Mouse (Mus musculus): ENCODE measurements around the gene Calcoco1. TPM values are rescaled to one million over a fixed set of nuclear protein-coding genes. Genes with fewer than 3 reads are reported as not detected.
A peak's percentile ranks its signal among the peaks of the same experiment; 100 is the strongest.
"Not testable (repeated sequence)": the region's sequence is repeated elsewhere in the genome, so short reads cannot be mapped to it uniquely, and the experiment has no call there.

Calcoco1 gene
- total RNA-seq, 2 experiments from 2014 or later: 89.5 to 104 TPM

- DNase-seq: peak; percentile 82 to 87
- intact Hi-C loops (cut with DNase I): loop anchor here (1.0 kb wide), 1 partner anchor 44 kb away; no protein-coding TSS in a partner anchor
Observed at GRCm38 (mm10) chr15:102698193-102698592, 23.8 kb downstream of the Calcoco1 start.

GRCm38 (mm10) chr15:102696899-102697298 lies 25.1 kb downstream of the Calcoco1 start:
- intact Hi-C loops (cut with DNase I): no loop called here

GRCm38 (mm10) chr15:102693600-102693999 lies 28.4 kb downstream of the Calcoco1 start:
- intact Hi-C loops (cut with DNase I): no loop called here
- peak; percentile 29 to 56 for DNase-seq

More at GRCm38 (mm10) chr15:102696899-102697298, 25.1 kb downstream of the Calcoco1 start:
- no peak for DNase-seq

- intact Hi-C loops (cut with DNase I): no loop called here
- DNase-seq: peak; percentile 75 to 76
Observed at GRCm38 (mm10) chr15:102692991-102693411, 29.0 kb downstream of the Calcoco1 start.

GRCm38 (mm10) chr15:102692321-102692804 lies 29.6 kb downstream of the Calcoco1 start:
- DNase-seq: no peak
- intact Hi-C loops (cut with DNase I): no loop called here

GRCm38 (mm10) chr15:102685791-102686190 lies 36.2 kb downstream of the Calcoco1 start:
- intact Hi-C loops (cut with DNase I): no loop called here
- DNase-seq: no peak

GRCm38 (mm10) chr15:102683670-102684069 lies 38.3 kb downstream of the Calcoco1 start:
- intact Hi-C loops (cut with DNase I): no loop called here
- DNase-seq: no peak

GRCm38 (mm10) chr15:102676345-102676744 lies 45.6 kb downstream of the Calcoco1 start:
- intact Hi-C loops (cut with DNase I): no loop called here
- no peak for DNase-seq

GRCm38 (mm10) chr15:102673548-102673947 lies 48.4 kb downstream of the Calcoco1 start:
- peak; percentile 47 to 64 for DNase-seq
- intact Hi-C loops (cut with DNase I): no loop called here

- DNase-seq: peak; percentile 35 to 54
- intact Hi-C loops (cut with DNase I): no loop called here
Observed at GRCm38 (mm10) chr15:102672215-102673071, 49.5 kb downstream of the Calcoco1 start, which contains the start of gene Atp5g2. Gene Atp5g2 (minus strand): TSS chr15:102672352.

GRCm38 (mm10) chr15:102671721-102672214 lies 50.2 kb downstream of the Calcoco1 start:
- intact Hi-C loops (cut with DNase I): loop anchor here (2.0 kb wide), 1 partner anchor 47 kb away; the partner anchor contains the start of genes Atf7 and Gm28047
- peak; percentile 88 to 89 for DNase-seq

GRCm38 (mm10) chr15:102670767-102671575 lies 51.0 kb downstream of the Calcoco1 start:
- intact Hi-C loops (cut with DNase I): loop anchor here (2.0 kb wide), 1 partner anchor 46 kb away; the partner anchor contains the start of genes Atf7 and Gm28047
- peak; percentile 96 to 97 for DNase-seq

- peak in 1 of 2 experiments; percentile 28 for DNase-seq
- intact Hi-C loops (cut with DNase I): loop anchor here (2.0 kb wide), 1 partner anchor 45 kb away; the partner anchor contains the start of genes Atf7 and Gm28047
Observed at GRCm38 (mm10) chr15:102670281-102670680, 51.7 kb downstream of the Calcoco1 start.

- DNase-seq: no peak
- intact Hi-C loops (cut with DNase I): loop anchor here (2.0 to 5.0 kb wide), 3 partner anchors 77 to 142 kb away; no protein-coding TSS in a partner anchor
Observed at GRCm38 (mm10) chr15:102669571-102669970, 52.4 kb downstream of the Calcoco1 start.

- intact Hi-C loops (cut with DNase I): loop anchor here (5.0 kb wide), 2 partner anchors 73 to 138 kb away; no protein-coding TSS in a partner anchor
- DNase-seq: peak; percentile 65 to 70
Observed at GRCm38 (mm10) chr15:102665494-102665893, 56.5 kb downstream of the Calcoco1 start.

GRCm38 (mm10) chr15:102663825-102664224 lies 58.2 kb downstream of the Calcoco1 start:
- intact Hi-C loops (cut with DNase I): no loop called here
- DNase-seq: no peak

GRCm38 (mm10) chr15:102662601-102663000 lies 59.4 kb downstream of the Calcoco1 start:
- intact Hi-C loops (cut with DNase I); DNase-seq: not testable (repeated sequence)

- no peak for DNase-seq
- intact Hi-C loops (cut with DNase I): loop anchor here (2.0 kb wide), 1 partner anchor 31 kb away; no protein-coding TSS in a partner anchor
Observed at GRCm38 (mm10) chr15:102657926-102658381, 64.0 kb downstream of the Calcoco1 start.

Measured in heart, postnatal 14 days (tissue).